Mouse (Mus musculus): ENCODE results near the gene Pkd1. TPM values are rescaled to one million over a fixed set of nuclear protein-coding genes. Genes with fewer than 3 reads are reported as not detected.

The Pkd1 gene
- polyA plus RNA-seq, 1 experiment from 2014 or later, result 35.9 TPM

DNA sequence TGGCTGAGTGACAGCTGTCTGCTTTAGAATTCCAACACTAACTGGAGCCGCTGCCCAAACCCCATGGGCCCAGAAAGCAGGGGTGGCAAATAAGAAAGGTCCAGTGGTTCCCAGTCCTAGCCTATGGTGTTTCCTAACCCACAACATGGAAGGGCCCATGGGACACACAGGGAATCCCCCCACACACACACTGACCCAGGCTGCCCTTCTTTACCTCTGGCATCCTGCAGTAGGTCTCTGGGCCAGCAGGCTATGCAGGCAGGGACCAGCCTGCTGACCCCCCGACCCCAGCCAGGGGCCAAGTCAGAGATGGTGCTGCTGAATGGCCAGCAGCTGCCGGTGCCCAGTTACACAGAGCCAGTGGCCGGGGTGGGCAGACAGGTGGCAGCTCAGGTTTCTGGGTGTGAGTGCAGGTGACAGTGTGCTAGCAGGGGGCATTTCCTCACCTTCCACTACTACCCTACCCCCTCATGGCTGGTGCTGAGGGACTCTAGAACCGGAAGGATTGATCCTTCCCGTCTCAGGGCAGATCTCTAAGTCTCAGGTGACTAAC, 93.2 kb downstream of the Pkd1 start:
- 65% methylated on average over 6 of the region's 6 CpGs for WGBS
- no peaks in the 10 kb centered on the region for H3K27me3 ChIP-seq (ENCODE audit: control insufficient read depth, insufficient read depth, low read length)
- H3K4me3 ChIP-seq (ENCODE audit: low read depth, low read length), result no peak overlapping the region
- H3K4me2 ChIP-seq (replicated peaks; ENCODE audit: low read depth, low read length), result no peak overlapping the region
- peaks cover 36% of the 10 kb centered on the region for H3K4me1 ChIP-seq (ENCODE audit: control insufficient read depth, insufficient read depth, low read length)
- H3K27ac ChIP-seq (ENCODE audit: low read length), result no peak overlapping the region
- peaks cover 9% of the 10 kb centered on the region; the same call in 1 of the 2 replicates for H3K36me3 ChIP-seq (ENCODE audit: control insufficient read depth, insufficient read depth, low read length)
- ATAC-seq (ENCODE audit: insufficient number of reproducible peaks, insufficient read depth, low FRiP score, low read depth), result no peak
- H3K9ac ChIP-seq (replicated peaks; ENCODE audit: low read depth, low read length), result no peak overlapping the region
- no peaks in the 10 kb centered on the region for H3K9me3 ChIP-seq (ENCODE audit: control insufficient read depth, low read depth, low read length)

DNA sequence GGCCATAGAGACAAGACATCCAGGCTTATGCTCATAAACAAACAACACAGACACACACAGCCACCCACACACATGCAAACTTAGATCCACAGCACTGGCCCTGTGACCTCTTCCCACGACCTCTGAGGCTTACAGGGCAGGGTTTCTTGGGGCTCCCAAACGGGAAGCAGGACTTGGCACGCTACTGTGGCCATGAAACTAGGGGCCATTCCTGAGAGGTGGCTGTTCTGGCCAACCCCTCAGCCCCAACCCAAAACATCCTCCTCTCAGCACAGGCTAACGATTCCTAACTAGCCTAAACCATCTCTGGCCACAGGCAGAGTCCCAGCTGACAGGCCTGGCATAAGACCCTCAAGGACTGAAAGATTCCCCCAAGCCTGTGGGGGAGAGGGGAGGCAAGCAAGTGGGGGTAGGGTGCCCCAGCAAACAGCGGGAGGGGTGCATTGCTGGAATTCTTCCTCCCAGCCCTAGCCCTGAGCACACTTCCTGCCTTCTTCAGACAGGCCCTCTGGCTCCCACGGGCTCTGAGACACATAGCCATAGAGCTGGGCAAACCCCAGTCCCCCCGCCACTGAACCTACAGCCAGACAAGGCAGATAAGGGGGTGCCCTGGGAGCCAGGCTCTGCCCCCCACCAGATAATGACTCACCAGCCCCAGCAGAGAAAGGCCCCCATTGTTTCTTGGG, 94.5 kb downstream of the Pkd1 start:
- H3K36me3 ChIP-seq (ENCODE audit: control insufficient read depth, insufficient read depth, low read length), result peaks cover 8% of the 10 kb centered on the region; the same call in 1 of the 2 replicates
- no peak; the same call in 1 of the 2 replicates for ATAC-seq (ENCODE audit: insufficient number of reproducible peaks, insufficient read depth, low FRiP score, low read depth)
- no peaks in the 10 kb centered on the region for H3K27me3 ChIP-seq (ENCODE audit: control insufficient read depth, insufficient read depth, low read length)
- H3K9ac ChIP-seq (replicated peaks; ENCODE audit: low read depth, low read length), result peak overlapping the region; percentile 14; the same call in 1 of the 2 replicates
- peaks cover 32% of the 10 kb centered on the region for H3K4me1 ChIP-seq (ENCODE audit: control insufficient read depth, insufficient read depth, low read length)
- H3K9me3 ChIP-seq (ENCODE audit: control insufficient read depth, low read depth, low read length), result no peaks in the 10 kb centered on the region
- 36% methylated on average over 7 of the region's 7 CpGs for WGBS
- peak overlapping the region; percentile 80 for H3K27ac ChIP-seq (ENCODE audit: low read length)
- no peak overlapping the region for H3K4me3 ChIP-seq (ENCODE audit: low read depth, low read length)
- H3K4me2 ChIP-seq (replicated peaks; ENCODE audit: low read depth, low read length), result 0 out of 2 replicates have a peak overlapping the region, but pooled peaks have one; percentile 10

DNA sequence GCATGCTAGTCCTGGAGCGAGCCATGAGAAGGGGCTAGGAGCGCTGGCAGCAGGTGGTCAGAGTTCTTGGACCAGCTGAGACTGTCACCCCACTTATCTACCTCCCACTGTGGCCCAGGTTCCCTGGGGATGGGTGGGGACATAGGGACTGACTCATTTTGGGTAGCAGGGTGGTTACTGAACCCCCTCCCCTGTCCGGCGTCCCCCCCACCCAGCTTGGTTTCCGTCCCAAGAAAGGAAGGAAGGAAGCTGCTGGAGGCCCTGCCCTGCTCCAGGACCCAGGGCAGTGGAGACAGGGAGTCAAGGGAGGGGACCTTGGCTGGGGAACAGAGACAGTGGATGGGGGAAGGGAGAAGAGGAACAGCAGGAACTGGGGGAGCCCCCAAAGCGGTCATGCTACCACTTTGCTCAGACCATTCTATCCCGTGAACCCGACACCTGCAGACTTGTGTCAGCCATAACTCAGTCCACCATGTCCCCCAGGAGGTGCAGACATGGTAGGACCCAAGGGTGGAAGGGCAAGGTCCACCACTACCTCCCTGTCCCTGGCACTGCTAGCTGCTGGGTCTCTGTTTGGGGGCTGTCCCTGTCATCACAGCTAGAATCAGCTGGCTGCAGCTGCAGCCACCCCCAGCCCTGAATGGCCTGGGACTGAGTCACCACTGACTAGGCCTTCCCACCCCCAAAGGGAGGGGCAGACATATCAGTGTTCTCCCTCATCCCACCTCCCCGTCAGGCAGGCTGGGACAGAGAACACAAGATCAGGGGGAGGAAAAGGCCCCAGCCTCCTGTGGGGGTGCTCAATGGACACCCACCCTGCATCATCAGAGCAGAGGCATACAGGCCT, 95.5 kb downstream of the Pkd1 start:
- peaks cover 29% of the 10 kb centered on the region for H3K4me1 ChIP-seq (ENCODE audit: control insufficient read depth, insufficient read depth, low read length)
- 75% methylated on average over 9 of the region's 9 CpGs for WGBS
- H3K36me3 ChIP-seq (ENCODE audit: control insufficient read depth, insufficient read depth, low read length), result peaks cover 3% of the 10 kb centered on the region; the same call in 1 of the 2 replicates
- H3K4me3 ChIP-seq (ENCODE audit: low read depth, low read length), result no peak overlapping the region
- peak overlapping the region; percentile 80 for H3K27ac ChIP-seq (ENCODE audit: low read length)
- no peak for ATAC-seq (ENCODE audit: insufficient number of reproducible peaks, insufficient read depth, low FRiP score, low read depth)
- peak overlapping the region; percentile 14; the same call in 1 of the 2 replicates for H3K9ac ChIP-seq (replicated peaks; ENCODE audit: low read depth, low read length)
- H3K27me3 ChIP-seq (ENCODE audit: control insufficient read depth, insufficient read depth, low read length), result no peaks in the 10 kb centered on the region
- no peaks in the 10 kb centered on the region for H3K9me3 ChIP-seq (ENCODE audit: control insufficient read depth, low read depth, low read length)
- H3K4me2 ChIP-seq (replicated peaks; ENCODE audit: low read depth, low read length), result no peak overlapping the region

DNA sequence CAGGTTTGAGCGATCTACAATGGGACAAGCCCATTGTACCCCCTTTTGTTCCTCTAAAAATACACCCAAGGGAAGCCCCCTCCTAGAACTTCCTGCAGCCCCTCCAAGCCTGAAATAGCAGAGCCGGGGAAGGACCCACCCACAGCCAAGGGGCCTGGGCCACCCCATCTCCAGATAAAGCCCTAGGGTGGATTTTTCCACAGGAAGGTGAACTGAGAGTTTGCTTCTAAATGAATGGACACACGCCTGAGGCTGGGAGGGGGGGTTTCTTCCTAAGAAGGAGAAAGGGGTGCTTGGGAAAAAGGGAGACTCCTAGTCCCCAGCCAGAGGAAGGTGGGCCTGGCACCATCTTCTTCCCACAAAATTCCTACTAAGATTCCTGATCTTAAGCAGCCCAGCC, 96.3 kb downstream of the Pkd1 start:
- Histone ChIP-seq H3K4me1 (ENCODE audit: control insufficient read depth, insufficient read depth, low read length) (peaks cover 32% of the 10 kb centered on the region), H3K4me2 (replicated peaks; ENCODE audit: low read depth, low read length) (no peak overlapping the region)

More for the DNA sequence above, 96.3 kb downstream of the Pkd1 start:
- no peaks in the 10 kb centered on the region for H3K27me3 ChIP-seq (ENCODE audit: control insufficient read depth, insufficient read depth, low read length)
- no peak overlapping the region for H3K9ac ChIP-seq (replicated peaks; ENCODE audit: low read depth, low read length)
- H3K9me3 ChIP-seq (ENCODE audit: control insufficient read depth, low read depth, low read length), result no peaks in the 10 kb centered on the region
- no peak for ATAC-seq (ENCODE audit: insufficient number of reproducible peaks, insufficient read depth, low FRiP score, low read depth)
- WGBS, result 76% methylated on average over 3 of the region's 3 CpGs
- peaks cover 3% of the 10 kb centered on the region; the same call in 1 of the 2 replicates for H3K36me3 ChIP-seq (ENCODE audit: control insufficient read depth, insufficient read depth, low read length)
- no peak overlapping the region for H3K4me3 ChIP-seq (ENCODE audit: low read depth, low read length)
- H3K27ac ChIP-seq (ENCODE audit: low read length), result peak overlapping the region; percentile 80

Small RNA genes lying within 50 kb of the gene (microRNA-seq; reads per million reads assigned to microRNA genes)
- not detected for gene Gm24589

Other genes with a start within 250 kb of the Pkd1 start
- gene Abca17, start 198.8 kb upstream of the Pkd1 start, polyA plus RNA-seq (2014; fragmentation: Nextera tagmentation; extraction: Ambion mirVana), result not detected in 2 replicates
- 16.3 and 16.4 TPM in 2 replicates for gene Abca3, start 197.9 kb upstream of the Pkd1 start, polyA plus RNA-seq (2014; fragmentation: Nextera tagmentation; extraction: Ambion mirVana)
- 254 and 265 TPM in 2 replicates for gene Rnps1, start 135.3 kb upstream of the Pkd1 start, polyA plus RNA-seq (2014; fragmentation: Nextera tagmentation; extraction: Ambion mirVana)
- gene Eci1, start 123.2 kb upstream of the Pkd1 start, polyA plus RNA-seq (2014; fragmentation: Nextera tagmentation; extraction: Ambion mirVana), result 98.1 and 112 TPM in 2 replicates
- gene Dnase1l2, start 106.7 kb upstream of the Pkd1 start, polyA plus RNA-seq (2014; fragmentation: Nextera tagmentation; extraction: Ambion mirVana), result 2.6 and 3.1 TPM in 2 replicates
- gene E4f1, start 79.5 kb upstream of the Pkd1 start, polyA plus RNA-seq (2014; fragmentation: Nextera tagmentation; extraction: Ambion mirVana), result 25.1 and 28.5 TPM in 2 replicates
- 51.7 and 57.0 TPM in 2 replicates for gene Pgp, start 79.4 kb upstream of the Pkd1 start, polyA plus RNA-seq (2014; fragmentation: Nextera tagmentation; extraction: Ambion mirVana)
- gene Bricd5, start 76.0 kb upstream of the Pkd1 start, polyA plus RNA-seq (2014; fragmentation: Nextera tagmentation; extraction: Ambion mirVana), result 0.56 TPM in 1 of 2 replicates, not detected in the other
- gene Mlst8, start 70.8 kb upstream of the Pkd1 start, polyA plus RNA-seq (2014; fragmentation: Nextera tagmentation; extraction: Ambion mirVana), result 39.7 and 46.2 TPM in 2 replicates
- 2.7 and 3.8 TPM in 2 replicates for gene Caskin1, start 61.2 kb upstream of the Pkd1 start, polyA plus RNA-seq (2014; fragmentation: Nextera tagmentation; extraction: Ambion mirVana)
- 87.6 and 97.3 TPM in 2 replicates for gene Traf7, start 21.9 kb upstream of the Pkd1 start, polyA plus RNA-seq (2014; fragmentation: Nextera tagmentation; extraction: Ambion mirVana)
- gene Rab26, start 15.6 kb upstream of the Pkd1 start, polyA plus RNA-seq (2014; fragmentation: Nextera tagmentation; extraction: Ambion mirVana), result 3.0 and 3.2 TPM in 2 replicates
- gene Tsc2, start 82.8 kb downstream of the Pkd1 start, polyA plus RNA-seq (2014; fragmentation: Nextera tagmentation; extraction: Ambion mirVana), result 57.1 and 57.7 TPM in 2 replicates
- gene Nthl1, start 82.8 kb downstream of the Pkd1 start, polyA plus RNA-seq (2014; fragmentation: Nextera tagmentation; extraction: Ambion mirVana), result 18.1 and 19.6 TPM in 2 replicates
- 44.9 and 47.7 TPM in 2 replicates for gene Slc9a3r2, start 100.5 kb downstream of the Pkd1 start, polyA plus RNA-seq (2014; fragmentation: Nextera tagmentation; extraction: Ambion mirVana)
- 0.42 and 0.90 TPM in 2 replicates for gene Npw, start 108.6 kb downstream of the Pkd1 start, polyA plus RNA-seq (2014; fragmentation: Nextera tagmentation; extraction: Ambion mirVana)
- gene Zfp598, start 119.9 kb downstream of the Pkd1 start, polyA plus RNA-seq (2014; fragmentation: Nextera tagmentation; extraction: Ambion mirVana), result 24.8 and 26.5 TPM in 2 replicates
- gene Syngr3, start 140.1 kb downstream of the Pkd1 start, polyA plus RNA-seq (2014; fragmentation: Nextera tagmentation; extraction: Ambion mirVana), result 5.6 and 6.3 TPM in 2 replicates
- 38.5 and 40.8 TPM in 2 replicates for gene Gfer, start 146.3 kb downstream of the Pkd1 start, polyA plus RNA-seq (2014; fragmentation: Nextera tagmentation; extraction: Ambion mirVana)
- 3.2 and 3.8 TPM in 2 replicates for gene Noxo1, start 146.4 kb downstream of the Pkd1 start, polyA plus RNA-seq (2014; fragmentation: Nextera tagmentation; extraction: Ambion mirVana)
- gene Tbl3, start 157.8 kb downstream of the Pkd1 start, polyA plus RNA-seq (2014; fragmentation: Nextera tagmentation; extraction: Ambion mirVana), result 67.8 and 72.1 TPM in 2 replicates
- not detected in 2 replicates for gene Rnf151, start 168.2 kb downstream of the Pkd1 start, polyA plus RNA-seq (2014; fragmentation: Nextera tagmentation; extraction: Ambion mirVana)
- gene Rps2, start 168.3 kb downstream of the Pkd1 start, polyA plus RNA-seq (2014; fragmentation: Nextera tagmentation; extraction: Ambion mirVana), result 1,483 and 1,587 TPM in 2 replicates
- gene Ndufb10, start 174.6 kb downstream of the Pkd1 start, polyA plus RNA-seq (2014; fragmentation: Nextera tagmentation; extraction: Ambion mirVana), result 226 and 259 TPM in 2 replicates
- 0.26 TPM in 1 of 2 replicates, not detected in the other for gene Rpl3l, start 178.0 kb downstream of the Pkd1 start, polyA plus RNA-seq (2014; fragmentation: Nextera tagmentation; extraction: Ambion mirVana)
- 40.3 and 41.3 TPM in 2 replicates for gene Msrb1, start 186.8 kb downstream of the Pkd1 start, polyA plus RNA-seq (2014; fragmentation: Nextera tagmentation; extraction: Ambion mirVana)
- gene Hs3st6, start 203.2 kb downstream of the Pkd1 start, polyA plus RNA-seq (2014; fragmentation: Nextera tagmentation; extraction: Ambion mirVana), result 1.1 and 1.5 TPM in 2 replicates